ENCODE assay signal across 28 mouse cellular contexts in the genomic region with DNA sequence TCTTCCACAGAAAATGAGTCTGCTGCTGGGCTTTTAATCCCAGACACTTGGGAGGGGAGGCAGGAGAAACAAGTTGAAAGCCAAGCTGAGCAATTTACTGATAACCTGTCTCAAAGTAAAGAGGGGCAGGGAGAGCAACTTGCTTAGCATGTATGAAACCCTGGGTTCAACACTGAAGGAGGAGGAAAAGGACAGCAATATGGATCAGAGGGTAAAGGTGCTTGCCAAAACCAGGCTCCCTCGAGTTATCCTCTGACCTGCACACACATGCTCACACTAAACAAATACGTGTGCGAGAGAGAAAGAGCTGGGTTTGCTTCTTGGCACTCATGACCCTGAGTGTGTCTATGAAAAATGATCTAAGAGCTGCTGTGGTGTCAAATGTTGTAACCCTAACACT.
"Had no signal": no experiment of that assay in that cellular context is flagged by ENCODE, and none has a peak within 500 bp of the region (broad histone marks: within the 10 kb centered on the region; RNA-seq: fewer than 3 reads in every experiment).

No protein-coding gene starts in this region.

- H3K4me3 ChIP-seq: limb, embryonic 10.5 days; limb, embryonic 12.5 days; limb, embryonic 13.5 days; limb, embryonic 15.5 days; liver, embryonic 12.5 days; liver, embryonic 13.5 days; liver, embryonic 15.5 days; lung, embryonic 15.5 days; megakaryocyte, embryonic 14.5 days; midbrain, embryonic 10.5 days; midbrain, embryonic 12.5 days; midbrain, embryonic 13.5 days; midbrain, embryonic 15.5 days; myocyte; neural tube, embryonic 12.5 days had no signal

- H3K9me3 ChIP-seq: limb, embryonic 10.5 days; limb, embryonic 12.5 days; limb, embryonic 13.5 days; limb, embryonic 15.5 days; liver, embryonic 12.5 days; liver, embryonic 13.5 days; liver, embryonic 15.5 days; lung, embryonic 15.5 days; megakaryocyte, embryonic 14.5 days; midbrain, embryonic 10.5 days; midbrain, embryonic 12.5 days; midbrain, embryonic 13.5 days; midbrain, embryonic 15.5 days; neural tube, embryonic 12.5 days had no signal

- H3K27me3 ChIP-seq: limb, embryonic 12.5 days; limb, embryonic 13.5 days; limb, embryonic 15.5 days; liver, embryonic 12.5 days; liver, embryonic 13.5 days; liver, embryonic 15.5 days; lung, embryonic 15.5 days; megakaryocyte, embryonic 14.5 days; midbrain, embryonic 12.5 days; midbrain, embryonic 13.5 days; midbrain, embryonic 15.5 days; neural tube, embryonic 12.5 days had no signal

- H3K27ac ChIP-seq: limb, embryonic 10.5 days; limb, embryonic 12.5 days; limb, embryonic 13.5 days; limb, embryonic 15.5 days; liver, embryonic 12.5 days; liver, embryonic 13.5 days; liver, embryonic 14.5 days; liver, embryonic 15.5 days; lung, embryonic 15.5 days; macrophage; midbrain, embryonic 10.5 days; midbrain, embryonic 12.5 days; midbrain, embryonic 13.5 days; midbrain, embryonic 15.5 days; neural tube, embryonic 12.5 days had no signal

- DNase-seq: left cerebral cortex, postnatal 4 days; liver; liver, embryonic 13.5 days; liver, postnatal 0 days; lung, adult 18-20 months; lung, adult 2 months; lung, embryonic 14.5 days; lung, postnatal 10 days; lung, postnatal 14 days; lung, postnatal 36 days; lung, postnatal 4 days; midbrain, embryonic 14.5 days had no signal
